Mouse (Mus musculus) spleen, embryonic (tissue): ENCODE measurements at regions not wholly inside any gene's neighbourhood (a gene's known extent, or its start where the extent isn't known, plus 50 kb on each side); places are given as distances from the start of the nearest gene placed in this dataset.

Experiments
- CTCF ChIA-PET: fragments of 350-600 bp; sonication (Branson Sonifier 250); formaldehyde crosslinking; loops from one replicate; lab custom pipeline; 2022; lab: Charles Lee

DNA sequence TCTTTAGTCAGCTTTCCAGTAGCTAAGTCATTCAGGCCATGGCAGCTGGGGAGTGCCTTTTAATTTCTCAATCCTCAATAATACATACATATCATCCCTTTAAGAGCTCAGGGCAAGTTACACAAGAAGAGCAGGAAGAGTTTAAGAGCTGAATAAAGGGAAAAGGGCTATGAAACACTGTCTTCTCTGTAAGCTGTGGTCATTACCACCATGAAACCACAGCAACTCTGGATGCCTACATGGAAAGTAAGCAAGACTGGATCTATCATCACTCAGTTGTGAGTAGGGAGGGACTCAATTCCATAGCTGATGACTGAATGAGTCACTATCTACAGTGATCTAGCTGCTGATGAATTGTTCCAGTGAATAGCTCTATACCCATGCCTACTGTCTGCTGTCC lies 349.9 kb downstream of the Nr2f2 start:
- CTCF ChIA-PET = no interaction called here

DNA sequence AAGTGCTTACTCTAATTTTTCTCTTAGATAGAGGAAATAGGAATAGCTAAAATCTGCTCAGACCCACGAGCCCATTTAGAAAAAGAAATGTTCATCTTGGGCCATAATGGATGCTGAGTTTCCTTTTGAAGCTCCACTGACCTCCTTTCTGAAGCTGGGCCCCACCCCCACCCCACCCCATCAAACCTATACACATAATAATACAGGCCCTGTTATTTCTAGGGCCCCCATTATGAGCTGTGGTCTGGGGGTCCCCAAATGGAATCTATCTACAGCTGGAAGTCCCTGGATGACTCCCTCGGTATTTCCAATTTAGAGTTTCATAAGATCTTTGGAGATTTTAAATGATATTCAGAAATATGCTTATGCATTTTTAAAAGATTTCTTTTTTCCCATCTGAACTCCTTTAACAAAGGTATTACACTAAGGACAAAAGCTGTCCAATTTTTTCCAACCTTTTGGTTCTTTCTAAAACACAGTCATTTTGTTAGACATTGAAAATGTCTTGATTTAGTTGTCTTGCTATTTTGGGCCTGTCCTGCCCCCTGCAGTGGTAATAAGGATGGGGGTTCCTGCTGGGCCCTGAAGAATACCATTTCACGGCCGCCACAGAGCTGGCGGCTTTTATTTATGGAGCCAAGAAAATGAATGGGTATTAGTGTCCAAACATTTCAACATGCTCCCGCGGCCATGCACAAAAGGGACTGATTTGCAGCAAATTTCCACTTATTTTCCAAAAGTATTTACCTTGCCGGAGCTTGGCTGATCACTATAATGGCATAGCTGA lies 363.1 kb downstream of the Nr2f2 start:
- CTCF ChIA-PET = no interaction called here

DNA sequence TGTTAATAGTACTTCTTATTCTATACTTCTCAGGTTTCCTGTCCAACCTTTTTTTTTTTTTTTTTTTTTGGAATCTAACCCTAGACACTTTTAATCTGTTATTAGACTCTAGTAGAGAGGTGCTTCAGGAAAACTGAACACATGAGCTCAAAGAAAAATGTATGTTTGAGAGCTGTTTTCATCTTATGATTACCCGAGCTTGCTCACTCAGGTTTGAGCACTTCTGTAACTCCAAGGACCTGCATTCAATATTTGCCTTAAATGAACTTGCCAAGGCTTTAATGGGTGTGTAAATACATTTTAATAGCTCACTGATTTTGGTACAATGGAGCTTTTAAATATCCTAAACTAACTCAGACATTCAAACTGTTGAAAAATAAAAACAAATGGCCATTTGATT lies 367.8 kb downstream of the Nr2f2 start:
- CTCF ChIA-PET = no interaction called here

DNA sequence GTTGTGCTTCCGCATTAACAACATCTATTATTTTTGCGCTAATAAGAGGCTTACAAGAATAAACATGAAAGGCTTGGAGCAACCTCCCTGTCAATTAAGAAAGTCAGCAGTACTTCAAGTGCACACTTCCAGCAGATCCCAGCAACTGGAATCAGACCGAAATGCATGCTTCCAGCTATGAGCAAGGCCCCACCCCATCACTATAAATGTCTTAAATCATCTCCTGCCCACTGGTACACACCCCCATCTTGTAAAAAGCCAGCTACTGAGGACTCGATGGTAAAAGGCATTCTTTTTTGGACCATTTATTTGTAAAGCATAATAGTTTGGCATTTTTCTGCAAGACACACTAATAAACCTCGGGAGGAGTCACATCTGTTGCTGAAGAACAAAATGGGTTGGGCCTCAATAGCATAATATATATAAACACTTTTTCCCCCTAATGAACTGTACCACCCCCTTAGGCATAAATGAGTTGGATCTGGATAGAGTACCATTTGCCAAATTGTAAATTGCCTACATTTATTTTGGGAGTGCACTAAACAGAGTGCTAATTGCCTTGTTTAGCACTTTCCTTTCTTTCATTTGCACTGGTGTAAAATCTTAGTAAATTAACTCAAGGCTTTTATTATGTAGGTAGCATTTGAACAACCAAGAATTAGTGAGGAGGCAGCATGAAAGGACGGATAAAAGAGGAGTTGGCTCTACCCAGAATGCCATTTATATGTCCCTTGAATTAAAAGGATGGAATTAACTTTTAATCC lies 371.8 kb downstream of the Nr2f2 start:
- CTCF ChIA-PET = no interaction called here

DNA sequence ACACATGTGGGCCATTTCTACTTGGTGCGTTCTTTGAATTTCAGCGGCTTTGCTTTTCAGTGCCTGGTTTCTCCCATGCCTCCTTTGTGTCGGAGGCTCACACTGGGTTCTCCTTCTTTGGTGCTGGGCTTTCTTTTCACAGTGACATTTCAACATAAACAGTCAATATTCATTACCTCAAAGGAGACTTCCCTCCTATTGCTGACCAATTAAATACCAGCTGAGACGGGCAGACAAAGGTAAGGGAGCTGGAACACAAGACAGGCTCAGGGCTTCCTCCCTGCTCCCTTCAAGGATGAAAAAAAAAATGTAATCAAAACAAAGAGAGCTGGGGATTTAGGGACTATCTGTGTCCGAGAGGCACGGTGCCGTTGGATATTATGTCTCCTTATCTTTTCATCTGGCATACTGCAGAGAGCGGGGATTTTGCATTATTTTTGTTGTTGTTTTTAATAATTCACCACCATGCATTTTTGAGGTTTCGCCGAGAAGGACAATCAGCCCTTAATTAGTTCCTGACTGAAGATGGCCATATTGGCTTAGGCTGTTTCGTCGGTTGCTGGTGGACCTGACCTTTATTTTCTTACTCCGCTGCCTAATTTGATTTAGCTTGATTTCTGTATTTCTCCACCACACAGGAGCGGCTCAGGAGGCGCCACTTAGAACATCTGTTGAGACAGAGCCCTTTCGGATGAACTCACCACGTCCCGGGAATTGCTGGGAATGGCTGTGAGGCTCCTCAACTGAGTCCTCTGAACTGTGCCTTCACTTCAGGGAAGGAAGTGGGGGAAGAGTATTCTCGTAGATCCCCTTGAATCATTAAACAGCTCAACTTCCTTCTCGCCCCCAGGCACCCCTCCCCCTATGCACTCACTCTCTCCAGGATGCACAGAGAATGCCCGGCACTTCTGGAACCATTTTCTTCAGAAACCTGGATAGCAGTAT lies 373.9 kb downstream of the Nr2f2 start:
- CTCF ChIA-PET = no interaction called here

DNA sequence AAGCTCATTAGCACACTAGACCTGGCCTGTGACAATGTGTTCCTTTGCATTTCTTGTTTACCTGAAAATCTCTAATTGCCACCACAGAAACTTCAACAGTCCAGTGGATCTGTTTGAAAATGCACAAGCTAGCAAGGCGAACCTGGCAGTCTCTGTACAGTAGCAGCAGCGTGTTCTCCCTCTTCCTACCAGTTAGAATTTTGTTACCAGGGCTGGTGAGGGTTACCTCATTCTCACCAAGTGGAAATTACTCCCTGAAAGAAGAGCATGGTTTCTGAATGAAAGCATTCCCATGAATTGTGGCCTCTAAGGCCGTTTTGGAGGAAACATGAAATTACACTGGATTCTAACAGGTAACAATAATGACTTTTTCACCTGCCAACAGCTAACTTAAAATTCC lies 374.6 kb downstream of the Nr2f2 start:
- CTCF ChIA-PET = no interaction called here

DNA sequence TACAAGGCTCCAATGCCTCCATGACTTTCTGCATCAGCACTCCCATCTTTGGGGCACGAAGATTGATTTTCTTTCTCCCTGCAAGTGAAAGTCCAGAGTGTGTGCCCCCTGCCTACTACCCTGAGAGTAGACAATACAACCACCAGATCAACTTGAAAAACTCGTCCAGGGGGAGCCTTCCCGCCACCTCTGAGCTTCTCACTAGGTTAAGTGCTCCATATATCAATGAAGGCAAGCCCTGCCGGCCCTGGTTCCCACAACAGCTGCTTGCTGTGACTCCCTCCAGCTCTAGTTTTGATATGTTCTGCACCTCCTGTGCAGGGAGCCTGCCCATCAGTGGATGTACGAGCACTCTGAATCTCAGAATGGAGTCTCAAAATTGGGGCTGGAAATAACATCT lies 377.8 kb downstream of the Nr2f2 start:
- CTCF ChIA-PET = no interaction called here

DNA sequence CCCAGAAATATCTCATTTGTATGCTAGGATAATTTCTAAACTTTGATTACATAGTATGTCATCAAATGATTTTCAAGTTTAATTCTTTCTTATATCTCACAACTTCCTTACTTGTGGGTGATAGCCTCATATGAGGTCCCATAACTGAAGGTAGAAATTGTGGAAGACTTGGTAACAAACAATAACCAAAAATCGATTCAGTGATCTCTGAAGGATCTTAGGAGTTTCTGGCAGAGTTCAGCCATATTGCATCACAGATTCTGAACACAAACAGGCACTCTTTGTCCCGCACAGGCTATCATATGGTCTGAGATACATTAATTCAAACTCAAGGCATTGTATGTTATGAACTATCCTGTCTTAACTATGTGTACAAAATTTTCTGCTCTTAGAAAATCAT lies 385.2 kb downstream of the Nr2f2 start:
- CTCF ChIA-PET = no interaction called here

DNA sequence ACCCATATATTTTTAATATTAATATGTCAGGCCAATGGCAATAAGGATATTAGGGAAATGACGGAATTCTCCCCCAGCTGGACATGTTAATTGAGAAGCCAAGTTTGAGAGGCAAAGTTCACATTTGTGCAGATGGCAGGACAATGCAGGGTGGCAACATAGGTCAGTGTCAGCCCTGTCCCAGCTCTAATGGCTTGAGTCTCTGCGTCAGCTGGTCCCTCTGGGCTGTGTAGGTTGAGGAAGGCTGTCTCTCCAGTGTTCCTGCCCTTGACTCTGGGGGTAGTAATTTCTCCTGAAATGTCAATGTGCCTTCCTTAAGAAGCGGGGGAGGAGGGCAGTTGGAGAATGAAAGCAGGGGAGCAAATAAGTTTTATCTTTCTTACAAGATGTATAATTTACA lies 390.2 kb downstream of the Nr2f2 start:
- CTCF ChIA-PET = no interaction called here

DNA sequence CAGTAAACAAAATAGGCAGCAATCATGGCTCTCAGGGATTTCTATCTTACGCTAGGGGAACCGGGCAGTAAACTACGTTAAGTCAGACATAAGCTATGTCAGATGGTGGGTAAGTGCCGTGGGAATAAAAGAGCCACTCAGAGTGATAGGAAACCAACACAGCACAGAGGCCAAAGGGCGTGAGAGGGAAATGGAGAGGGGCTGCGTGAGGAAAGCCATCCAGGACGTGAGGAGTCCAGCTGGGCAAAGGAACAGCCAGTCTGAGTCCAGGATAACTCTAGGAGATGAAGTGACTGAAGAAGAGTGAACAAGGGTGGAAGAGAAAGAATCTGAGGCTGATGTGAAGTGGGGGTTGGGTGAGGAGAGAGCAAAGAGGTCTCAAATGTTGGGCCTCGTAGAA lies 402.5 kb downstream of the Nr2f2 start:
- CTCF ChIA-PET = no interaction called here

DNA sequence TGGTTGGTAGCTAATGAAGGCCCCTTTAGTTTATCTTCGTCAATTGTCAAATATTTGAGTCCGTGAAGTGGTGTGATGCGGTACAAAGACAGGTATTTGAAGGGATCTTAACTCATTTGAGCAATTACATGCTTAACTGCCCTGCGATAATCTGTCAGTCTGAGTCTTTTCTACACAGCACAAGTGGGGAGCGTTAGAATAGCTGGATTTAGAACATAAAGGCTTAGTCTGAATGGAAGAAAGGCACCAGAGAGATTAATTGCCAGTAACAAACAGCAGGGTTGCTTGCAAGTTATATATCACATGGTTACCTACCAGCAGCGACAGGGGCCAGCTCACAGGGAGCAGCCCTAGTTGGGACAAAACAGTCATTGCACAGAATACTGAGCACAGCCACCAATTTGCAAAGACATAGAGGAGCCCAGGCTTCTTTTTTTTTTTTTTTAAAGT lies 416.3 kb downstream of the Nr2f2 start:
- CTCF ChIA-PET = no interaction called here

DNA sequence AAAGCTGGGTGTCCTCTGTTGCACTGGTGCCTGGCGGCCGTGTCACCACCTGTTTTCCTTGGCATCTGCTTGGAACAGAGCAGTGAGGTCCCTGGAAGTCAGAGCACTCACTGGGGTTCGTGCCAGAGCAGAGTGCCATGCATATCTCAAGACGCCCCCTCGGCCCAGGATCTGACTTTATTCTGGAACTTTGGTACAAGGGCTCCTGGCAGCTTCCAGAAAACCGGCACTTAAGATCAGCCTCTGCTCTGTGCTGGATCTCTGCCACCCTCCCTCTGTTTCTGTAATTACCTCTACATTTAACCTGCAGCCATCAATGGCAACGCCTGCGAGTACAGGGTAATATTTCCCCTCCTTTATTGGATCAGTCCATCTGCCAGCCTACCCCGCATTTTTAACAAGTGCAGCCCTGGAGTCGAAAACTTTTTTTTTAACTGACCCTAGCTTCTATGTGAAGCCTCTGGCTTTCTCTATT lies 416.9 kb downstream of the Nr2f2 start:
- CTCF ChIA-PET = no interaction called here

DNA sequence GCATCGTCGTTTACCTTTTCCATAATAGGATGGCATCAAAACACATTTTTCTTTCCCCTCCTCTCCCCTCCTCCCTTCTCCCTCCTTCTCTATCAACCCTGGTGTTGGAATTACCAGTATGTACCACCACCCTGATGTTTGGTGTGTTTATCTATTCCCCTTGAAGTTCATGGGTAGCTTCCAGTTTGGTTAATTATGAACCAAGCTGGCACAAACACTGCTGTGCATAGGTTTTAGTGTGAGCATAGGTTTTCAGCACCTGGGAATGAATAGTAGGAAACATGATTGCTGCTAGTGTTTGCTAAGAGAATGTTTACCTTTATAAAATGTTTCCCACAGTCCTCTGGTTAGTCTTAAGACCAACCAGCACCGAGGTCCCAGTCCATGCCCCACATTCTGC lies 420.1 kb downstream of the Nr2f2 start:
- CTCF ChIA-PET = no interaction called here

DNA sequence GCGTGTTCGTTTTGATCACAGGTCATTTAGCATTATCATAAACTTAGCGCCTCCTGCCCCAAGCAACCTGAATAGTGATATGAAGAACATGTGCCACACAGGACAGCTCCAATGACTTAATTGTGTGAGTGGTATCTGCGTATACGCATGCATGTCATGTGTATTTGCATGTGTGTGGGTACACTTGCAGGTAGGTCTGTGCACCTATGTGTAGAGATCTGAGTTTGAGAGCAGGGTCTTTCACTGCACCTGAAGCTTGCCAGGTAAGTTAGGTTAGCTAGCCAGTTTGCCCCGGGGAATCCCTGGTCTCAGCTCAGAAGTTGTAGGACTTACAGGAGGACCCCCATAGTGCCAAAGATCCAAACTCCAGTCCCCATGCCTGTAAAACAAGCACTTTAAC lies 424.7 kb downstream of the Nr2f2 start:
- CTCF ChIA-PET = no interaction called here

DNA sequence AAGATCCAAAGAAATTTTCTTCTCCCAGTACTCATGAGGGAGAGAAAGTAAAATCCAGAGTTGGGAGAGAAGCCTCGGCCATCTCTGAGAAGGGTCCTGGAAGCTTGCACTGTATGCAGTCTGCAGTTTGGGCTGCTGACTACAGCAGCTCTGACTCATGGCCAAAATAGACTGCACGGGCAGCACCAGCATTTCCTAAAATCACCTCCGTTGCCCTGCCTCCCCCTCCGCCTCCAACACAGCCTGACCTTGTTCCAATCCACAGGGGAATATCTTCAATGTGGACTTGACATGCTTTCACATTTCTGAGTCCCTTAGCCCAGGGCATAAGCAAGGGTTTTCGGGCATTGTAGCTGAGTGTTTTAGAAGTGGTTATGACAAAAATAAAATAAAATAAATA lies 441.3 kb downstream of the Nr2f2 start:
- CTCF ChIA-PET = no interaction called here

DNA sequence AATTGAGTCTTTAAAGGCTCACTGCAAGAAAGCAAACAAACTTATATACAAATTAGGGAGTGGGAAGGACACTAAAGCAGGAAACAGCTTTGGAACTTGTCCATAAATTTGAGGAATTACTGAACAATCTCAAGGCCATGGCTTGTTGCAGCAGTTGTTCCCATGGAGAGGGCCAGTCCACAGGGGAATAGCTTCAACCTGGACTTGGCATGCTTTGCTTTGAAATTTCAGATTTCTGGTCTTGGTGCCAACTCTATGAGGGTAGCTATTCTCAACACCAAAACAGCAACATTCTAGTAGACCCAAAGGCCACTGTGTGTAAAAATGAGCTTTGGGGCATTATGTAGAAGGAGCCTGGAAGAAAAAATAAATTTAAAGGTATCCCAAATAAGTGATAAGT lies 442.0 kb downstream of the Nr2f2 start:
- CTCF ChIA-PET = no interaction called here

DNA sequence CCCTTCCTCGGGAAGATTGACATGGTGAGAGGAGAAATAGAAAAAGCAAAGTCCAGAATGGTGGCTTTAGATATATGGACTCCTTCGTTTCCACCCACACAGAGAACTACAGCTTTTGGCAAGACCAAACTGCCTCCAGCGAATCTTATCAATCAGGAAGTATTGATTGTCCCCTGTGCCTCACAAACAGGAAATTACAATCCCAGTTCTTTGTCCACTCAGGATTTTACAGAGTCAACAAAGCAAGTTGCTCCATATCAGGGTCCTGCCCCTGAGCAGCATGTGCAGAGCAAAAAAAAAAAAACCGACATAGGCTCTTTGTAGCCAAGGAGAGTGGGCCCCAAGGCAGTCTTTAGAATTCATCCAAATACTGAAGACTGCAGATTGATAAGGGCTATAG lies 454.8 kb downstream of the Nr2f2 start:
- CTCF ChIA-PET = no interaction called here

DNA sequence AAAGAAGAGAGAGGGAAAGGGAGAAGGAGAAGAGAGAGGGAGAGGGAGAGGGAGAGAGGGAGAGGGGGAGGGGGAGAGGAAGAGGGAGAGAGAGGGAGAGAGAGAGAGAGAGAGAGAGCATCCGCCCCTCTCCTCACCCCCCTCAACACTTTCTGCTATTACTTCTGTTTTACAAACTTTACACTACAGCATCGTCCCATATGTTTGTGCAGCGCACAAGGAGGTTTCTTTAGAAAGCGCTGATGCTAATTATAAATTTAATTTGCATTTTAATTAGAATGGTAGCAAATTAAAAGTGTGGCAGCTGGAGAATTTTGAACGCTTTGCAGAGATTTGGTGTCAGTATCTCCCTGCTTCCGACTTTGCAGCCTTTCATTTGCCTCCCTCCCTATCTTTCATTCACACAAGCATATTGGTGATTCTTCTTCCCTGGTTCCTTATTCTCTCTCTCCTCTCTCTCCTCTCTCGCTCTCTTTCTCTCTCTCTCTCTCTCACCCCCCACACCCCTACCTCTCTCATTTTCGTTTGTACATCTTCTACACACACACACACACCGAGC lies 476.0 kb downstream of the Nr2f2 start:
- CTCF ChIA-PET = no interaction called here

DNA sequence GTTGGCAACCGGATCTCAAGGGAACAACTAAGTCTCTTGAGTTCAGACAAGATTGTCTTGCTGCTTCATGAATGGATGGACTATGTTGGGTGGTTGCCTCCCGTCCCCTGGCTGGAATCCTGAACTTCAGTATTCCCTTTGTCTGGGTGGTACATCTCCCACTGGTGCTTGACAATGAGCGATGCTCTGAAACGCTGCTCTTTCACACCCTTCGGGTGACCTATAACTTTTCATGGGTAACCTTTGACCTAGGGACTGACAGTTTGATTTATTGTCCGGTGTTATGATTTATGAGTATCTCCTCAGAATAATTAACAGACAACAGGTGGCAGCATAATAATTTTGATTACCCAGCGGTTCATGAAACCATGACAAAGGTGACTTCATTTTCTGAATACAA lies 478.3 kb downstream of the Nr2f2 start:
- CTCF ChIA-PET = no interaction called here

DNA sequence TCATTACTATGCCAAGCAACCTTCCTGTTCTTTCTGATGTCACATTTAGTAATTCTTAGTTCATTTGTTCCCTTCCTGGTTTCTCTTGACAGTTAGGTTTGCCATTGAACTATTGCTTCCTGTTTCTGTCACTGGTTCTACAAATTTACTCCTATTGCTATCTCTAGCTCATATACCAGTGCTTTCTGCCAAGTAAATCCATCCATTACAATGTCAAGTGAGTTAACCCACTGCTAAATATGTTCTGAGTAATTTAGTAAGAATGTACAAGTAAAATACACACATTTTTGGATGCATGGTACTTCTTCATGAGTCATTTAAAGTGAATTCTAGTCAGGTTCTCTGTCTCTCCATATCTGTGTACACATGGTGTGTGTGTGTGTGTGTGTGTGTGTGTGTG lies 489.5 kb downstream of the Nr2f2 start:
- CTCF ChIA-PET = no interaction called here

DNA sequence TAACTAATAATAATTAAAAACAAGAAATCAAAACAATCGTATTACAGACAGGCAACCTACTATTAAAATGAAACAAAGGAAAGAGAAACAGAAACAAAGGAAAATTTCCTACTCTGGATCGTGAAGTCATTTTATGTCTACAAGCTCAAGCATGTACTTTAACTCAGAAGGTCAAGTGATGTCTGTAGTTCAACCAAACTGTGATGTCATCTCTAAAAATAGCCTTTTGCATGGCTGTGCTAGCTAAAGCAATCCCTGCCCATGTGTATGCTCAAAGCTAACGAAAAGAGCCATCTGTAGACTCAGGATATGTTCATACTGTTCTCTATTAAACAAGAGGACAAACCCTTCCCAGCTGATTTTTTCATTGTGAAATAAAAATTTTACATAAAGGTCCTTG lies 500.7 kb downstream of the Nr2f2 start:
- CTCF ChIA-PET = no interaction called here
